Mouse (Mus musculus): ENCODE measurements around the gene Cacng6.

The Cacng6 gene

GRCm38 (mm10) chr7:3419941-3420340 lies 4.1 kb upstream of the Cacng6 start:
- DNase-seq (ENCODE audit: extremely low read depth, low read depth, low spot score), result no peak

GRCm38 (mm10) chr7:3420466-3420865 lies 3.5 kb upstream of the Cacng6 start:
- DNase-seq (ENCODE audit: extremely low read depth, low read depth, low spot score), result no peak

- no peak for DNase-seq (ENCODE audit: extremely low read depth, low read depth, low spot score)
These were observed 2.7 kb upstream of the Cacng6 start for GRCm38 (mm10) chr7:3421297-3421696.

GRCm38 (mm10) chr7:3422051-3422450 lies 1.9 kb upstream of the Cacng6 start:
- DNase-seq (ENCODE audit: extremely low read depth, low read depth, low spot score), result no peak

- no peak for DNase-seq (ENCODE audit: extremely low read depth, low read depth, low spot score)
These were observed 565 bp upstream of the Cacng6 start for GRCm38 (mm10) chr7:3423430-3423829.

GRCm38 (mm10) chr7:3425141-3425540 lies 1.1 kb downstream of the Cacng6 start:
- DNase-seq (ENCODE audit: extremely low read depth, low read depth, low spot score), result no peak

GRCm38 (mm10) chr7:3430161-3430560 lies 6.2 kb downstream of the Cacng6 start:
- no peak for DNase-seq (ENCODE audit: extremely low read depth, low read depth, low spot score)

GRCm38 (mm10) chr7:3432066-3432465 lies 8.1 kb downstream of the Cacng6 start:
- no peak for DNase-seq (ENCODE audit: extremely low read depth, low read depth, low spot score)

GRCm38 (mm10) chr7:3437941-3438340 lies 13.9 kb downstream of the Cacng6 start:
- DNase-seq (ENCODE audit: extremely low read depth, low read depth, low spot score), result no peak

- no peak for DNase-seq (ENCODE audit: extremely low read depth, low read depth, low spot score)
These were observed 16.0 kb downstream of the Cacng6 start for GRCm38 (mm10) chr7:3439984-3440383.

- DNase-seq (ENCODE audit: extremely low read depth, low read depth, low spot score), result no peak
These were observed 16.5 kb downstream of the Cacng6 start for GRCm38 (mm10) chr7:3440526-3440925.

GRCm38 (mm10) chr7:3442476-3443062 lies 18.6 kb downstream of the Cacng6 start:
- DNase-seq (ENCODE audit: extremely low read depth, low read depth, low spot score), result no peak

- no peak for DNase-seq (ENCODE audit: extremely low read depth, low read depth, low spot score)
These were observed 20.7 kb downstream of the Cacng6 start for GRCm38 (mm10) chr7:3444678-3445077.

GRCm38 (mm10) chr7:3446584-3446983 lies 22.6 kb downstream of the Cacng6 start:
- no peak for DNase-seq (ENCODE audit: extremely low read depth, low read depth, low spot score)

- no peak for DNase-seq (ENCODE audit: extremely low read depth, low read depth, low spot score)
These were observed 23.0 kb downstream of the Cacng6 start for GRCm38 (mm10) chr7:3447026-3447425.

GRCm38 (mm10) chr7:3448737-3449454 lies 24.9 kb downstream of the Cacng6 start:
- no peak for DNase-seq (ENCODE audit: extremely low read depth, low read depth, low spot score)

GRCm38 (mm10) chr7:3450671-3451070 lies 26.7 kb downstream of the Cacng6 start:
- no peak for DNase-seq (ENCODE audit: extremely low read depth, low read depth, low spot score)

- DNase-seq (ENCODE audit: extremely low read depth, low read depth, low spot score), result no peak
These were observed 27.2 kb downstream of the Cacng6 start for GRCm38 (mm10) chr7:3451161-3451560.

- no peak for DNase-seq (ENCODE audit: extremely low read depth, low read depth, low spot score)
These were observed 29.0 kb downstream of the Cacng6 start for GRCm38 (mm10) chr7:3452821-3453485.

GRCm38 (mm10) chr7:3453486-3454183 lies 29.6 kb downstream of the Cacng6 start:
- no peak for DNase-seq (ENCODE audit: extremely low read depth, low read depth, low spot score)

- DNase-seq (ENCODE audit: extremely low read depth, low read depth, low spot score), result no peak
These were observed 33.3 kb downstream of the Cacng6 start for GRCm38 (mm10) chr7:3457111-3457840.

Measured in fat pad, adult 2 months (tissue).